Mouse (Mus musculus) embryonic facial prominence, embryonic 14.5 days (tissue): ENCODE results near the gene Grifin. TPM values are rescaled to one million over a fixed set of nuclear protein-coding genes. Genes with fewer than 3 reads are reported as not detected.

Source experiments
- ATAC-seq: fragments of 200-750 bp; cut with Nextera tagmentation; 2 replicates; pipeline ENCODE4 v1.8.0; 2017; ENCODE audit warnings: low read depth, moderate number of reproducible peaks, moderate TSS enrichment
- DNase-seq: peaks from one replicate; pipeline ENCODE4 v3.0.0-alpha.2; 2015; ENCODE audit warnings: low spot score
- H3K27ac ChIP-seq: fragments of 300-500 bp; sonication (generic); replicated peaks from 2 replicates; pipeline ENCODE4 v1.5.1; 2014; ENCODE audit warnings: low read depth, mild to moderate bottlenecking, low read length, moderate library complexity
- H3K27me3 ChIP-seq: fragments of 300-500 bp; sonication (generic); replicated peaks from 2 replicates; pipeline ENCODE4 v1.6.1; 2014; ENCODE audit warnings: low read length; ENCODE audit not compliant: control insufficient read depth, insufficient read depth
- H3K36me3 ChIP-seq: fragments of 300-500 bp; sonication (generic); 2 replicates; pipeline ENCODE4 v1.6.1; 2014; ENCODE audit warnings: low read length, mixed read lengths; ENCODE audit not compliant: control insufficient read depth, insufficient read depth
- H3K4me1 ChIP-seq: fragments of 300-500 bp; sonication (generic); 2 replicates; pipeline ENCODE4 v1.6.1; 2014; ENCODE audit warnings: antibody characterized with exemption, low read length; ENCODE audit not compliant: control insufficient read depth, insufficient read depth
- H3K4me2 ChIP-seq: fragments of 300-500 bp; sonication (generic); 2 replicates; pipeline ENCODE4 v1.6.1; 2014; ENCODE audit warnings: low read depth, mild to moderate bottlenecking, low read length, moderate library complexity, mixed read lengths
- H3K4me3 ChIP-seq: fragments of 300-500 bp; sonication (generic); 2 replicates; pipeline ENCODE4 v1.5.1; 2014; ENCODE audit warnings: low read depth, mild to moderate bottlenecking, low read length
- H3K9ac ChIP-seq: fragments of 300-500 bp; sonication (generic); 2 replicates; pipeline ENCODE4 v1.6.1; 2014; ENCODE audit warnings: low read depth, mild to moderate bottlenecking, low read length, moderate library complexity, mixed read lengths
- H3K9me3 ChIP-seq: fragments of 300-500 bp; sonication (generic); 2 replicates; pipeline ENCODE4 v1.6.1; 2016; ENCODE audit warnings: low read length; ENCODE audit not compliant: control insufficient read depth
- WGBS: fragments of 180-500 bp; shearing (Covaris S2); extraction: QIAGEN DNeasy Blood & Tissue Kit; methylation state at CpG from one replicate; pipeline ENCODE4 v1.1.7; 2014; 5-methylcytosine and 5-hydroxymethylcytosine counted together
- polyA plus RNA-seq: library from polyadenylated mRNA; unstranded; fragments of >200 nt; fragmentation: Nextera tagmentation; extraction: Ambion mirVana; gene quantifications from 2 replicates; pipeline ENCODE4 v1.2.1, GENCODE M21; 2014

The Grifin gene
- polyA plus RNA-seq, 1 experiment from 2014 or later, result not detected

- Histone ChIP-seq H3K4me1 (peaks cover 6% of the 10 kb centered on the region; the same call in 1 of the 2 replicates), H3K9ac (no peak overlapping the region), H3K36me3 (peaks cover 3% of the 10 kb centered on the region; the same call in 1 of the 2 replicates), H3K27me3 (no peaks in the 10 kb centered on the region), H3K27ac (peak overlapping the region; percentile 33; the same call in 1 of the 2 replicates), H3K9me3 (no peaks in the 10 kb centered on the region), H3K4me3 (no peak overlapping the region), H3K4me2 (no peak overlapping the region)
- ATAC-seq (no peak), DNase-seq (no peak)
- WGBS, result 71% methylated on average over 4 of the region's 4 CpGs
These were observed 47.0 kb downstream of the Grifin start for GRCm38 (mm10) chr5:140517921-140518230.

- Histone ChIP-seq H3K27ac (peak overlapping the region; percentile 33; the same call in 1 of the 2 replicates), H3K9ac (no peak overlapping the region)
- WGBS, result 84% methylated on average over 21 of the region's 21 CpGs
These were observed 47.5 kb downstream of the Grifin start for GRCm38 (mm10) chr5:140517159-140517920.

GRCm38 (mm10) chr5:140514799-140515486 is 49.9 kb downstream of the Grifin start:
- Histone ChIP-seq H3K27me3 (no peaks in the 10 kb centered on the region), H3K9ac (no peak overlapping the region), H3K4me2 (no peak overlapping the region), H3K27ac (0 out of 2 replicates have a peak overlapping the region, but pooled peaks have one; percentile 48), H3K9me3 (no peaks in the 10 kb centered on the region), H3K4me3 (no peak overlapping the region), H3K4me1 (peaks cover 6% of the 10 kb centered on the region), H3K36me3 (no peaks in the 10 kb centered on the region)
- peak; percentile 57 for DNase-seq
- WGBS, result 31% methylated on average over 7 of the region's 7 CpGs
- 0 out of 2 replicates have a peak, but pooled peaks have one; percentile 23 for ATAC-seq

More at GRCm38 (mm10) chr5:140517159-140517920, 47.5 kb downstream of the Grifin start:
- Histone ChIP-seq H3K4me2 (no peak overlapping the region), H3K36me3 (0 out of 2 replicates have a peak, but pooled peaks cover 3% of the 10 kb centered on the region), H3K4me1 (peaks cover 6% of the 10 kb centered on the region; the same call in 1 of the 2 replicates), H3K4me3 (no peak overlapping the region), H3K27me3 (no peaks in the 10 kb centered on the region), H3K9me3 (no peaks in the 10 kb centered on the region)
- ATAC-seq (no peak), DNase-seq (no peak)

GRCm38 (mm10) chr5:140513921-140514320 is 51.0 kb downstream of the Grifin start:
- H3K27ac ChIP-seq, result no peak overlapping the region
- no peaks in the 10 kb centered on the region for H3K27me3 ChIP-seq
- peaks cover 12% of the 10 kb centered on the region for H3K4me1 ChIP-seq
- H3K9me3 ChIP-seq, result no peaks in the 10 kb centered on the region
- 77% methylated on average over 8 of the region's 8 CpGs for WGBS
- no peak for ATAC-seq
- no peaks in the 10 kb centered on the region for H3K36me3 ChIP-seq
- H3K9ac ChIP-seq, result no peak overlapping the region
- no peak for DNase-seq
- no peak overlapping the region for H3K4me3 ChIP-seq
- H3K4me2 ChIP-seq, result no peak overlapping the region

Other genes starting within 250 kb of the Grifin start
- 38.0 and 44.3 TPM in 2 replicates for gene Mad1l1, start 243.5 kb downstream of the Grifin start, polyA plus RNA-seq
- 33.1 and 35.2 TPM in 2 replicates for gene Nudt1, start 243.4 kb downstream of the Grifin start, polyA plus RNA-seq
- 18.0 and 19.9 TPM in 2 replicates for gene Mrm2, start 233.2 kb downstream of the Grifin start, polyA plus RNA-seq
- 10.7 and 11.2 TPM in 2 replicates for gene Snx8, start 175.8 kb downstream of the Grifin start, polyA plus RNA-seq
- 130 and 143 TPM in 2 replicates for gene Eif3b, start 145.7 kb downstream of the Grifin start, polyA plus RNA-seq
- gene Gm4869, start 119.4 kb downstream of the Grifin start, polyA plus RNA-seq, result 0.06 and 0.07 TPM in 2 replicates
- 25.1 and 25.4 TPM in 2 replicates for gene Chst12, start 59.5 kb downstream of the Grifin start, polyA plus RNA-seq
- 24.6 and 27.9 TPM in 2 replicates for gene Lfng, start 42.2 kb upstream of the Grifin start, polyA plus RNA-seq
- 47.5 and 50.5 TPM in 2 replicates for gene Ttyh3, start 84.0 kb upstream of the Grifin start, polyA plus RNA-seq
- gene Iqce, start 137.3 kb upstream of the Grifin start, polyA plus RNA-seq, result 17.2 and 25.1 TPM in 2 replicates
- gene Brat1, start 139.9 kb upstream of the Grifin start, polyA plus RNA-seq, result 17.8 and 21.7 TPM in 2 replicates
- gene Amz1, start 159.1 kb upstream of the Grifin start, polyA plus RNA-seq, result 0.54 and 0.87 TPM in 2 replicates